Mouse (Mus musculus) liver, postnatal 0 days (tissue): ENCODE results near the gene Aadat. TPM values are rescaled to one million over a fixed set of nuclear protein-coding genes. Genes with fewer than 3 reads are reported as not detected.

Experiments
- ATAC-seq: fragments of 200-750 bp; cut with Nextera tagmentation; 2 replicates; pipeline ENCODE4 v1.8.0; 2017; ENCODE audit warnings: mild to moderate bottlenecking, moderate library complexity
- DNase-seq: peaks from one replicate; pipeline ENCODE4 v3.0.0-alpha.2; 2016
- H3K27ac ChIP-seq: fragments of 300-500 bp; sonication (generic); 2 replicates; pipeline ENCODE4 v1.5.1; 2014; ENCODE audit warnings: antibody characterized with exemption, moderate library complexity, mild to moderate bottlenecking, low read depth
- H3K27me3 ChIP-seq: fragments of 300-500 bp; sonication (generic); 2 replicates; pipeline ENCODE4 v1.6.1; 2014; ENCODE audit warnings: low read length, control low read depth, mixed read lengths; ENCODE audit not compliant: insufficient read depth
- H3K36me3 ChIP-seq: fragments of 300-500 bp; sonication (generic); replicated peaks from 2 replicates; pipeline ENCODE4 v1.6.1; 2014; ENCODE audit warnings: mild to moderate bottlenecking, control low read depth, low read length, moderate library complexity, mixed read lengths; ENCODE audit not compliant: insufficient read depth
- H3K4me1 ChIP-seq: fragments of 300-500 bp; sonication (generic); 2 replicates; pipeline ENCODE4 v1.6.1; 2014; ENCODE audit warnings: antibody characterized with exemption, mild to moderate bottlenecking, control low read depth; ENCODE audit not compliant: insufficient read depth
- H3K4me2 ChIP-seq: fragments of 300-500 bp; sonication (generic); 2 replicates; pipeline ENCODE4 v1.6.1; 2014; ENCODE audit warnings: low read depth, mild to moderate bottlenecking, low read length, moderate library complexity, mixed read lengths
- H3K4me3 ChIP-seq: fragments of 300-500 bp; sonication (generic); 2 replicates; pipeline ENCODE4 v1.5.1; 2014; ENCODE audit warnings: low read depth, low read length
- H3K9ac ChIP-seq: fragments of 300-500 bp; sonication (generic); replicated peaks from 2 replicates; pipeline ENCODE4 v1.6.1; 2014; ENCODE audit warnings: mild to moderate bottlenecking, moderate library complexity
- H3K9me3 ChIP-seq: fragments of 300-500 bp; sonication (generic); 2 replicates; pipeline ENCODE4 v1.6.1; 2016; ENCODE audit warnings: mild to moderate bottlenecking, control low read depth, low read length, mixed read lengths
- CTCF ChIP-seq: sonication (generic); IDR thresholded peaks from 2 replicates; pipeline ENCODE4 v1.5.1; 2016; ENCODE audit warnings: antibody characterized with exemption, low read depth
- EP300 ChIP-seq: IDR thresholded peaks from 2 replicates; pipeline ENCODE4 v1.6.1; 2016; ENCODE audit warnings: antibody characterized with exemption, low read depth, mild to moderate bottlenecking
- WGBS: fragments of 180-500 bp; shearing (Covaris S2); extraction: QIAGEN DNeasy Blood & Tissue Kit; methylation state at CpG from one replicate; pipeline ENCODE4 v1.1.7; 2014; ENCODE audit not compliant: insufficient replicate concordance; 5-methylcytosine and 5-hydroxymethylcytosine counted together
- polyA plus RNA-seq: library from polyadenylated mRNA; unstranded; fragments of >200 nt; fragmentation: Nextera tagmentation; extraction: Ambion mirVana; gene quantifications from 2 replicates; pipeline ENCODE4 v1.2.1, GENCODE M21; 2015

Gene Aadat
- polyA plus RNA-seq, 1 experiment from 2014 or later = 51.6 TPM

DNA sequence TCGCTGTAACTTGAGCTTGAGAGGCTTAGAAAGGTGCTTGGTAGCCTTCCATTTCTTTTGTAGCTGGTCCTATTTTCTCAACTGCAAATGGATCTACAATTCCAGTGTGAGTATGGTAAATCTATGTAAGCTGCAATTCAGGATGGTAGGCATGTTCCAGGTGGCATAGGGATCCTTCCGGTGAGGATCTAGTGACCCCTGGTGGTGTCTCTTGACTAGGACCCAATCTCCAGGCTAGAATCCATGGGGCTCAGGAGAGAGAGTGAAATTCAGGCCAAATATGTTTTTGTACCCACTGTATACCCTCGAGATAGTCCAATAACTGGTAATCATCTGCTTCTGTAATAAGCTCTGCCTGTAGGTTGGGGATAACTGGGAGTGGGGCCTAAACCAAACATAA lies 89.0 kb downstream of the Aadat start:
- Histone ChIP-seq H3K4me2 (no peak overlapping the region), H3K27me3 (no peaks in the 10 kb centered on the region), H3K9me3 (no peaks in the 10 kb centered on the region), H3K9ac (no peak overlapping the region), H3K4me1 (no peaks in the 10 kb centered on the region), H3K27ac (no peak overlapping the region), H3K36me3 (no peaks in the 10 kb centered on the region), H3K4me3 (no peak overlapping the region)
- WGBS = 65% methylated on average over 3 of the region's 3 CpGs
- DNase-seq = peak; percentile 53
- peak; percentile 81 for ATAC-seq
- TF ChIP-seq EP300 (no peak), CTCF (peak; percentile 67)

Other genes starting within 250 kb of the Aadat start
- not detected in 2 replicates for gene Gm10283, start 2.7 kb upstream of the Aadat start, polyA plus RNA-seq
- 0.27 and 0.40 TPM in 2 replicates for gene Mfap3l, start 126.9 kb downstream of the Aadat start, polyA plus RNA-seq